Mouse (Mus musculus) urinary bladder, postnatal 36 days (tissue): Measurements from ENCODE around the gene Gm5737.

Experiments
- DNase-seq, 2 experiments: peaks; one replicate each; pipeline ENCODE4 v3.0.0; 2022; ENCODE audit warnings: low spot score in 2 of 2, mixed read lengths in 1 of 2

Gm5737 gene

GRCm38 (mm10) chr7:120811834-120812415 lies at the start of gene Gm5737:
Gene Gm5737, plus strand, starts transcription at chr7:120812365.
- DNase-seq, result no peak

GRCm38 (mm10) chr7:120767369-120767768 lies 44.8 kb upstream of the Gm5737 start:
- DNase-seq, result no peak

- no peak for DNase-seq
Measured at GRCm38 (mm10) chr7:120771389-120771788, 40.8 kb upstream of the Gm5737 start.

- DNase-seq, result no peak
Measured at GRCm38 (mm10) chr7:120778012-120778411, 34.2 kb upstream of the Gm5737 start.

GRCm38 (mm10) chr7:120795544-120795943 lies 16.6 kb upstream of the Gm5737 start:
- no peak for DNase-seq

- DNase-seq, result no peak
Measured at GRCm38 (mm10) chr7:120796369-120796768, 15.8 kb upstream of the Gm5737 start.

GRCm38 (mm10) chr7:120803268-120803667 lies 8.9 kb upstream of the Gm5737 start:
- DNase-seq, result no peak

- DNase-seq, result no peak
Measured at GRCm38 (mm10) chr7:120809705-120810104, 2.5 kb upstream of the Gm5737 start.

- no peak for DNase-seq
Measured at GRCm38 (mm10) chr7:120817552-120817951, 5.4 kb downstream of the Gm5737 start.

GRCm38 (mm10) chr7:120819386-120819785 lies 7.2 kb downstream of the Gm5737 start:
- DNase-seq, result no peak

GRCm38 (mm10) chr7:120823248-120823647 lies 11.1 kb downstream of the Gm5737 start:
- peak; percentile 36 to 67 for DNase-seq

- DNase-seq, result no peak
Measured at GRCm38 (mm10) chr7:120825097-120825496, 12.9 kb downstream of the Gm5737 start.

GRCm38 (mm10) chr7:120826408-120826807 lies 14.2 kb downstream of the Gm5737 start:
- DNase-seq, result no peak

- peak; percentile 57 to 79 for DNase-seq
Measured at GRCm38 (mm10) chr7:120830431-120831381, 18.5 kb downstream of the Gm5737 start.

GRCm38 (mm10) chr7:120834426-120834825 lies 22.3 kb downstream of the Gm5737 start:
- no peak for DNase-seq

GRCm38 (mm10) chr7:120834863-120835372 lies 22.8 kb downstream of the Gm5737 start:
- DNase-seq, result peak; percentile 54 to 69

- peak; percentile 95 to 96 for DNase-seq
Measured at GRCm38 (mm10) chr7:120835449-120836359, 23.5 kb downstream of the Gm5737 start.

- no peak for DNase-seq
Measured at GRCm38 (mm10) chr7:120836361-120836760, 24.2 kb downstream of the Gm5737 start.

GRCm38 (mm10) chr7:120838436-120839160 lies 26.4 kb downstream of the Gm5737 start:
- DNase-seq, result peak; percentile 55 to 61

- DNase-seq, result no peak
Measured at GRCm38 (mm10) chr7:120839786-120840185, 27.6 kb downstream of the Gm5737 start.
